Mouse (Mus musculus) adipocyte (in vitro differentiated cells): ENCODE results near the gene Cux2.

ENCODE experiments used
- DNase-seq: peaks from one replicate; pipeline ENCODE4 v3.0.0-alpha.2; 2016; ENCODE audit warnings: low spot score

The Cux2 gene

GRCm38 (mm10) chr5:121962359-121962758 is 87.5 kb downstream of the Cux2 start:
- no peak for DNase-seq

- no peak for DNase-seq
Measured at GRCm38 (mm10) chr5:121961256-121961655, 88.6 kb downstream of the Cux2 start.

GRCm38 (mm10) chr5:121959688-121960087 is 90.2 kb downstream of the Cux2 start:
- DNase-seq, result no peak

DNA sequence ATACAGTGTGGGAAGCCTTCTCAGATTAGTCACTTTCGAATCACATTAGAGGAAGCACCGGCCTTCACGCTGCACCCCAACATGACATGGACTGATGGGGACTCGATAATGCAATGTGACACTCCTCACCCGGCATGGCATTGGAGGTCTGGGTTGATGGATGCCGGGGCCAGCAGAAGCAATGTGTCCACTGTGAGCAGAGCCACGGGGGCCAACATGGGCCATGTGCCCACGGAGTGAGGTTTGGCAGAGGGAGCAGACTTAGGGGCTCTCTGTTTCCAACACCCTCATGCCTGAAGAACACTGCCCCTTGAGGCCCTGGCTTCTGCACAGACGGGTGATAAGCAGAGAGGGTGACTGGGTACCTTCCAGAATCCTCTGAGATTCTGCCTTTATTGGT is 91.4 kb downstream of the Cux2 start:
- DNase-seq, result no peak

DNA sequence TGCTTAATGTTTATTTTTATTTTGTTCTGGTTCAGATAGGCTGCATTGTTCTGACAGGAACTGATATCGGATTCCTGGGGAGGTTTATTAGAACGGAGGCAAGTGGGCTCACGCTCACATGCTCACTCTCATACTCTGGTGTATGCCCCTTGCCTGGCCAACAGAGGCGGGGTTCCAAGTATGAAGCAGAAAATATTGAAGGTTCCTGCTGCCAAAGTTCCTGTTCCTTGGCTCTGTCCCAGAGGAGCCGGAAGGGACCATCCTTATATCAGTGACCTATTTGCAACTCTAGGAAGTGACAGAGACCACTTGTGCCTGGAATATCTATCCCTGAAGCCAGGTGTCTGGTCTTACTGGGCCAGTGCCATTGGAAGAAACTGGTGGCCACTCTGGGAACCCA is 94.1 kb downstream of the Cux2 start:
- DNase-seq, result no peak

DNA sequence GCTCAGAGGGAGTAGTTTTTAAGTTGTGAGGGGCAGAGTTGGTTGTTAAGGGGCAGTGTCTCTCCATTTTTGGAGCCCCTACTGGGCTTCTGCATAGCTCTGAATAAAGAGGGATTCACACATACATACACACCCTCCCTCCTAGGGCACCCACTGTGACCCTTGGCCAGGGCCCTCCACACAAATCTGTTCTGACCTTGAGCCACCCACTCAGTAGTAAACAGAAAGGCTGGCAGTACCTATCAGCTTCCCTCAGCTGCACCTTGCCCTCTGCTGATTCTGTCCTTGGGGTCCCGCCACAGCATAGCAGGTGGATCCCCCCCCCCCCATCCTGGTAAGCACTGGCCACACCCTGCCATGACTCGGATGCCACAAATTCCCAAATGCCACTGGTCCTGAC is 99.7 kb downstream of the Cux2 start:
- DNase-seq, result no peak

DNA sequence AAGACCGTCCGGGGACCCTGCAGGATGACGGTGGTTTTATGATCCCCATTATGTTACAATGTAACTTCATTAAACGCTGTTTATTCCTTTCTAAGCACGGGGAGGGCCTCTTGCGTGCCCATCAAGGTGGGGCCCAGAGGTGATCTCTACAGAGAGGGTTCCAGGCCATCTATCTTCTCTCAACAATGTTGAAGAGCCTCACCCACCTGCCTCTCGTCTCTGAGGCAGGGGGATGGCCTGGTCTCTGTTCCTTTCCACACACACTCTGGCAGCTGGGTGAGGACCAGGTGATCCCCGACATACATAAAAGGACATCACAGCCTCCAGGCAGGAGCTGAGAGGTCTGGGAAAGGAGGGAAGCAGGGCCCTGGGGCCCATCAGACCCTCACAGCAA is 100.9 kb downstream of the Cux2 start:
- no peak for DNase-seq

GRCm38 (mm10) chr5:121948302-121949049 is 101.4 kb downstream of the Cux2 start:
- DNase-seq, result no peak

- DNase-seq, result no peak
Measured at GRCm38 (mm10) chr5:121946657-121947245, 103.2 kb downstream of the Cux2 start.

- peak; percentile 19 for DNase-seq
Measured at GRCm38 (mm10) chr5:121945819-121946218, 104.1 kb downstream of the Cux2 start.

- DNase-seq, result no peak
Measured at GRCm38 (mm10) chr5:121944021-121944790, 105.7 kb downstream of the Cux2 start.

GRCm38 (mm10) chr5:121943472-121943871 is 106.4 kb downstream of the Cux2 start:
- DNase-seq, result no peak

DNA sequence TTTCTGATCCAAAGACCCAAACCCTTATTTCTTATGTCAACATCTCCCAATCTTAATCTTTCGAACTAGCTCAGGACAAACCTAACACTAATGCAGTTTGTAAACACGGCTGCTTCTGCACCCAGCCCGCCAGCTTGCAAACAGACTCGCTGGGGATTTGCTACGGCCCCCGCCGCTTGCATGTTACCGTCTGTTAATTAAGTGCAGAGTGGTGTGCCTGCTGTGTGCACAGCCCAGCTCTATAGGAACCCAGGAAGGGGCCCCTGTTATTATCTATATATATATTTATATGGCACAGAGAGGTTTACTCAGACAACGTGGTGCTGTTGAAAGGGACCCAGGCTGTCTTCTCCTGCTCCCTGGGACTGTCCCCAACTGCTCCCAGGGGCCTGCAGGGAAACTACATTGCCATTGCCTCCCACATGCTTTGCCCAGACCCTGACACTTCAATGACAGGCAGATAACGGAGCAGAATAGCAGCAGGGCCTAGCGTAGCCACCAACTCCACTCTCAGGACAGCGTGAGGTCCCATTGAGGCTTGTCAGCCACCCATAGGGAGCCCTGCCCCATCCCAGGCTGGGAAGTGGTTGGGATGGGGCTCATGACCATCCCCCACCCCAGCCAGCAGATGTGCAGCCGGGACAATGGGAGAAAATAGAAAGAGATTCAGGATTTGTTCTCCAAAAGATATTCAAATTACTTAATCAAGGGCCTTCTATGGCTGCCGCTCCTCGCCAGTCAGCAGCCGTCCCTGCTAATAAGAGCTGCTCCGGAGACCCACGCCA is 111.6 kb downstream of the Cux2 start:
- no peak for DNase-seq

GRCm38 (mm10) chr5:121930261-121930660 is 119.6 kb downstream of the Cux2 start:
- no peak for DNase-seq

DNA sequence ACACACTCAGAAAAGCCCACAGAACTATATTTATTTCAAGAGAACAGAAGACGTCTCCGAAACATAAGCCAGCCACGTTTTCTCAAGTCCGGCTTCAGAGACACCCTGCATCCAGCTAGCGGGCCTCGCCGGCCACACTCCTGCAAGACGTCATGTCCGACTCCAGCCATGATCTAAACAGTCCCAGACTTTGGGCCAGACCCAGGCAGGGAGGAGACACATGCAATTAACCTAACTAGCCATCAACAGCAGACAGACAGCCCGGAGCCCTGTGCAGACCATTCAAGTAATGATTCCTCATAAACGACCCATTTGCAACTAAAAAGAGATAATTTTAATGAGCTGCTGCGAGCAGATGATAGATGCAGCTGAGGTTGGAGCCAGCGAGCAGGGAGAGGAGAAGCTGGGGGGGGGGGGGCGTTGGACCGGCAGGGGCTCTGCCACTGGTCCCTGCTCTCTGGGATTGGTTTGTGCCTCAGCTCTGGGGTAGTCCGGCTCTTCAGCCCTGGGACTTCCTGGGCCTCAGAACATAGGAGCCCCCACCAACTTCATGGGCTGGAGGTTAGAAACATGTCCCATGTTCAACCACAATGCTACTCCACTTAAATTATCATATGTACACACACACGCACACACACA is 121.4 kb downstream of the Cux2 start:
- no peak for DNase-seq

DNA sequence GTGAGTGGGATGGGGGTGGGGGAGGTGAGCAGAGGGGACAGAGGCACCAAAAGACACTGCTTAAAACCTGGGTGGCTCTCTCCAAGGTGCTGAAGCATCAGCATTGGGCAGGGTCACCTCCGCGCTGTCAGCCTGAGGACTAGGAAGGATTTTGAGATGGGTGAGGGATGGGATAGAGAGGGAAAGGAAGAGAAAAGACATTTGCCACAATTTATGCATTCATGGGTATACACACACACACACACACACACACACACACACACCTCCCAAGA is 123.4 kb downstream of the Cux2 start:
- DNase-seq, result no peak

GRCm38 (mm10) chr5:121925751-121926542 is 124.0 kb downstream of the Cux2 start:
- no peak for DNase-seq

DNA sequence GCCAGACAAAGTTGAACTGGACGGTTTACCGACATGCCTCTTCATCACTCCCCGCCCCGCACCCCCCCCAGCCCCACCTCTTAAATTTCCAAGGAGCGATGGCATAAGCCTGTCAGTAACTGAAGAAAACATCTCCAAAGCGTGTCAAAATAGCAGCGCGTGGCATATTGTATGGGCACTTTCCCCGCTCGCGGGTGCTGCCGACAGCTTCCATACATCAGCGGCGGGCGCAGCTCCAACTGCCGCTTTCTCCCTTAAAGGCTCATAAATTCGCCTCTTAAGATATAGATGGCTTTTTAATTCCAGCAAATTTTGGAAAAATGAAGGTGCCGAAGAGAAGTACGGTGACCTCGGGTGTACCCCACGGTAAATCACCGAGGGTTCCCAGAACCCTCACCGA is 124.6 kb downstream of the Cux2 start:
- DNase-seq, result no peak

- DNase-seq, result no peak
Measured at GRCm38 (mm10) chr5:121924423-121924822, 125.5 kb downstream of the Cux2 start.

DNA sequence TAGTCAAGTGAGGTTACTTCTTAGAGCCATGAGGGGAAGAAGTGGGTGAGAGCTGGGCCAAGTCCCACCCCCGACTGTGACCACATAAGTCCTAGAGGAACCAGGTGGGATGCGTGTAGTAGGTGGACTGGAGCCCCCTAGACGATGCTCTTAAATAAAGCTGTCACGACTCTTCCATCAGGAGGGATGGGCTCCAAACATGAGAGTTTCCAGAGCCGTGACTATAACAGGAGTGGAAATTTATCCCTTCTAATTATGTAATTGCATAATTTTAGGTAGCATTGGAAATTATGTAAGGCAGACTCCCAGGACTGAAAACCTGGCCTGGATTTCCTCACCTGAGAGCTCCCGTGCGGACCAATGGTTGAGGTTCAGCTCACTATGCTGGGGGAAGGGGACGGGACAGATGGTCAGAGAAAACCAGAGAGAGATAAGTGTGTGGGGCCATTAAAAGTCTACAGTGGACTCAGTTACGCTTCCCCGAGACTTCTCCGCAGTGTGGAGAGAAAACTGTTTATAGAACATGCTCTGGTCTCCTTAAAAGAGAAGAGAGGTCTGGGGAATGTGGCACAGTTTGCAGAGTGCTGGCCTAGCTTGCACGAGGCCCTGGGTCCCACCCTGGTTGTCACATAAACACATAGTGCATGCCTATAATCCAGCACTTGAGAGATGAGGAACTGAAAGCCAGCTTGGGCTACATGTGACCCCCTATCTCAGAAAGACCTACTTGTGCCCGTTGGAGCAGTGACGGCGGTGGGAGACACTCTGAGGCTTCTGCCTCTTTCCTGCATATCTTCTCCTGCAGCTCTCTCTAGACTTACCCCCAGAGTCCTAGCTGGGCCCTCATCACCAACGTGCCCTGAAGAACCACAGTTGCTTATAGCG is 126.7 kb downstream of the Cux2 start:
- no peak for DNase-seq
